Mouse (Mus musculus): Measurements from ENCODE around the gene Acat2.

- peak; percentile 44 for TF ChIP-seq CTCF (IDR thresholded peaks at IDR 0.05; ENCODE audit: low read depth)
- TF ChIP-seq EP300 (IDR thresholded peaks at IDR 0.05; ENCODE audit: low read depth), result no peak
Measured at GRCm38 (mm10) chr17:13009887-13010286, 49.3 kb upstream of the Acat2 start.

Data from heart, postnatal 0 days (tissue).